Mouse (Mus musculus) embryonic facial prominence, embryonic 13.5 days (tissue): ENCODE measurements at regions not wholly inside any gene's neighbourhood (a gene's known extent, or its start where the extent isn't known, plus 50 kb on each side); places are given as distances from the start of the nearest gene placed in this dataset.

Source experiments
- ATAC-seq: fragments of 200-750 bp; cut with Nextera tagmentation; 2 replicates; pipeline ENCODE4 v1.8.0; 2017; ENCODE audit warnings: low read depth; ENCODE audit not compliant: insufficient number of reproducible peaks, insufficient read depth, low FRiP score, low TSS enrichment
- H3K27ac ChIP-seq: fragments of 300-500 bp; sonication (generic); 2 replicates; pipeline ENCODE4 v1.5.1; 2015; ENCODE audit warnings: moderate library complexity, mild to moderate bottlenecking, inconsistent platforms
- H3K27me3 ChIP-seq: fragments of 300-500 bp; sonication (generic); 2 replicates; pipeline ENCODE4 v1.6.1; 2015; ENCODE audit warnings: mild to moderate bottlenecking, inconsistent platforms
- H3K36me3 ChIP-seq: fragments of 300-500 bp; sonication (generic); 2 replicates; pipeline ENCODE4 v1.6.1; 2015; ENCODE audit warnings: mild to moderate bottlenecking, inconsistent platforms
- H3K4me1 ChIP-seq: fragments of 300-500 bp; sonication (generic); 2 replicates; pipeline ENCODE4 v1.6.1; 2015; ENCODE audit warnings: inconsistent platforms
- H3K4me2 ChIP-seq: fragments of 300-500 bp; sonication (generic); 2 replicates; pipeline ENCODE4 v1.6.1; 2015; ENCODE audit warnings: moderate library complexity, mild to moderate bottlenecking, inconsistent platforms
- H3K4me3 ChIP-seq: fragments of 300-500 bp; sonication (generic); 2 replicates; pipeline ENCODE4 v1.5.1; 2015; ENCODE audit warnings: mild to moderate bottlenecking, inconsistent platforms
- H3K9ac ChIP-seq: fragments of 300-500 bp; sonication (generic); 2 replicates; pipeline ENCODE4 v1.6.1; 2015; ENCODE audit warnings: mild to moderate bottlenecking, inconsistent platforms
- H3K9me3 ChIP-seq: fragments of 300-500 bp; sonication (generic); 2 replicates; pipeline ENCODE4 v1.6.1; 2016; ENCODE audit warnings: inconsistent platforms
- WGBS: fragments of 180-500 bp; shearing (Covaris S2); methylation state at CpG from one replicate; pipeline ENCODE4 v1.1.7; 2015; ENCODE audit warnings: mixed read lengths; 5-methylcytosine and 5-hydroxymethylcytosine counted together

DNA sequence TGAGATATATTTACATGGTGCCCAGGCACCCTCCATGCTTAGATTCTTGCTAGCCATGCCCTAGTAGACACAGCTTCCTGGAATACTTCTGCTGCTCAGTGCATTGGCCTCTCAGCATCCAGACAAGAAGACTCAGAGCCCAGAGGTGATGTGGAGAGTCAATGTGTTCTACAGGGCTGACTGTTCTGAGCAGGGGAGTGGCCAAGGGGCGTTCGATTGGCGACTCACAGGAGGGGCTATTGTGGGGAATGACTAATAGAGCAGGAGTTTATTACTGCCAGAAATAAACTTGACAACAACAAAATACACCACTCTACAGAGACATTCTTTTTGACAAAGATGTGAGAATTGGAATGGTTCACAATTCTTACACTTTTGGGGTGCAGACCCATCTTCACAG lies 156.3 kb downstream of the Mtx2 start:
- Histone ChIP-seq H3K4me1 (no peaks in the 10 kb centered on the region), H3K4me3 (no peak overlapping the region), H3K9me3 (no peaks in the 10 kb centered on the region), H3K4me2 (no peak overlapping the region), H3K9ac (no peak overlapping the region), H3K27me3 (no peaks in the 10 kb centered on the region), H3K36me3 (no peaks in the 10 kb centered on the region), H3K27ac (no peak overlapping the region)
- no peak for ATAC-seq
- WGBS: 83% methylated on average over 3 of the region's 3 CpGs

DNA sequence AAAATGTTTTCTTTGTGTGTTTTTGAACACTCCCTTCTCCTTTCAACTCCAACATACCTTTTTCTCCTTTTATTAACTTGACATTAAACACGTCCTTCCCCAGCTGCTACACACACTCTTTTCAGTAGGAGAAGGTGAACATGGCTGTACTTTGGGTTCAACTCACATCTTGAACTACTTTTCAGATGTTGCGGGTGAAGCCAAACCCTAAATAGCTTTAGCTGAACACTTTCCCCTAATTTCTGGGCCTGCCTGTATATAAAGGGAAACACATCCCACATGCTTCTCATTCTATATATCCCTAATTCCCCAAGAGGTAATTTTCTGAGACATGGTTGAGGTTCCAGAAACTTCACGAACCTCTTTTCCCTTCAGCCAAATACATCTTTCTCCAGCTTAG lies 168.2 kb downstream of the Mtx2 start:
- Histone ChIP-seq H3K4me3 (no peak overlapping the region), H3K9ac (no peak overlapping the region), H3K27me3 (peaks cover 15% of the 10 kb centered on the region), H3K4me2 (no peak overlapping the region), H3K4me1 (peaks cover 40% of the 10 kb centered on the region), H3K36me3 (no peaks in the 10 kb centered on the region), H3K27ac (no peak overlapping the region), H3K9me3 (no peaks in the 10 kb centered on the region)
- 30% methylated on average over 3 of the region's 3 CpGs for WGBS
- no peak for ATAC-seq

DNA sequence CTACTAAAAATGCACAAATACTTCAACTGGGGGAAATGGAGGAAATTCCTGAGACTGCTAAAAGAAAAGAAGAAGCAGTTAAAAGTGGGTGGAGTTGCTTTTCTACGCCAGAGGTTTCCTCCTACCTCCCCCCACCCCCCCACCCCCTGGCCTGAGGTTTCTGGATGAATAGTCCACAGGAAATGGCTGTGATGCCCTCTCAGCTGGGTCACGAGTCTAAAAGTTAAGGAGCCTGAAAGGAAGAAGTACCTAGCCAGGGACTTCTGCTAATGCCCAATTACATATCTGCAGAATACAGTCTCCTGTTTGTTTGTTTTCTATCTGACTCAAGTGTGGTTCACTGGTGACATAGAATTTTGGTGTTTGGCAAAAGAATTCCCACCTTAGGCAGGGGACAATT lies 169.4 kb downstream of the Mtx2 start:
- Histone ChIP-seq H3K9ac (no peak overlapping the region), H3K4me3 (no peak overlapping the region), H3K27ac (no peak overlapping the region), H3K36me3 (no peaks in the 10 kb centered on the region), H3K4me1 (peaks cover 47% of the 10 kb centered on the region), H3K27me3 (peaks cover 17% of the 10 kb centered on the region), H3K4me2 (no peak overlapping the region), H3K9me3 (no peaks in the 10 kb centered on the region)
- ATAC-seq: no peak
- WGBS: 29% methylated on average over 2 of the region's 2 CpGs

DNA sequence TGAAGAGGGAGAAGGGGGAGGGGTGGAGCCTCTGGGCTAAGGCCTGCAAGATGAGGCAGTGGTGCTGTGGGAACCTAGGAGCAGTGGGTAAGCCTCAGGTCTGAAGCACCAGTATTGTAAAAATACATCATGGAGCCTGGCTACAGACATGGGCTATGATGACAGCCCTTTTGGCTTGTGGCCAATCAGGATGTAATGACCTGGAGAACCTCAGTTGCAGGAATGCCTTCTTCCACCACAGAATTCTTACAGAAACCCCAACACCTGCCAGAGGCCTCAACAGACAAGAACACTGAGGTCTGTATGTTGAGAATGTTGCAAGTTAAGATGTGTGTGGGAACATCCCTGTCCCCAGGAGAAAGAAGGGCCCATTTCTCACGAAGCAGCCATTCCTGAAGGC lies 172.1 kb downstream of the Mtx2 start:
- H3K27me3 ChIP-seq: peaks cover 30% of the 10 kb centered on the region
- H3K9me3 ChIP-seq: no peaks in the 10 kb centered on the region
- peaks cover 69% of the 10 kb centered on the region for H3K4me1 ChIP-seq
- H3K9ac ChIP-seq: no peak overlapping the region
- H3K36me3 ChIP-seq: no peaks in the 10 kb centered on the region
- H3K4me2 ChIP-seq: no peak overlapping the region
- no peak overlapping the region for H3K27ac ChIP-seq
- no peak overlapping the region for H3K4me3 ChIP-seq
- WGBS: 78% methylated on average over 1 of the region's 1 CpGs
- ATAC-seq: no peak

DNA sequence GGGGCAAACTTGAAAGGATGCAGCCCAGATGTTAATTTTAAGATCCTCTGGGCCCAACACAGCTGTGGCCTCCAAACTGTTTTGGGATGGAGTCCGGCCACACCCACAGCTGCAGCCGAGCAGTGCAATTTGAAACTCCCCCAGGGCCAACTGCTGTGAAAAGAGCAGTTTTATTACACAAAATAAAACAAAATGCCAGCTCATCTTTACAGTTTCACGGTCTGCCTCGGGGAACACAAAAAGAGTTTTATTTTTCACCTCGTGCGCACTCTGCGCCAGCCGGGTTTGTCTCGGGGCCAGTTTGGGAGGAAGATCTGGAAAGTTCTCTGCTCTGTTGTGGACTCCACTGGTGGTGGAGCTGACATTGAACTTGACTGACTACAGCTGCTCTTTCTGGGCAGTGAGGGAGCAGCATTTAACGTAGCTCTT lies 174.8 kb downstream of the Mtx2 start:
- peaks cover 46% of the 10 kb centered on the region for H3K4me1 ChIP-seq
- H3K4me2 ChIP-seq: peak overlapping the region; percentile 39
- WGBS: 7% methylated on average over 10 of the region's 10 CpGs
- H3K9ac ChIP-seq: no peak overlapping the region
- no peaks in the 10 kb centered on the region for H3K36me3 ChIP-seq
- ATAC-seq: peak; percentile 44; the same call in 1 of the 2 replicates
- no peak overlapping the region for H3K4me3 ChIP-seq
- H3K9me3 ChIP-seq: no peaks in the 10 kb centered on the region
- peak overlapping the region; percentile 58; the same call in 1 of the 2 replicates for H3K27ac ChIP-seq
- H3K27me3 ChIP-seq: peaks cover 30% of the 10 kb centered on the region

DNA sequence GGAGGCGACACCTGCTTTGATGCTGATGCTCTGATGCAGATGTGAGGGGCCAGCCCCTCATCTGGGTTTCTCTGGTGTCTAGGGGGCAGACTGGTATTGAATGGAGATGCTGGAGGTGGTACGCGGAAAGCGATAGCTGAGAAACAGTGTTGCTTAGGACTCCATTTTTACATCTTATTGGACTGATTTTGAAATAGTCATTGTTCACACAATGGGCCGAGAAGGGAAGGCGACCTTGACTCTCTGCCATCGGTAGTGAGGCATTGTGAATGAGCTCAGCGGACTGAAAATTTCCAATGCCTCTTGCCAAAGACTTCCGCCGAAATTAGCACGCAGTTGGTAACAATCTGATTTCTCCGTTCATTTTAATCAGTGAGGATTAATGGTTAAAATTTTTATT lies 177.0 kb downstream of the Mtx2 start:
- ATAC-seq: no peak

DNA sequence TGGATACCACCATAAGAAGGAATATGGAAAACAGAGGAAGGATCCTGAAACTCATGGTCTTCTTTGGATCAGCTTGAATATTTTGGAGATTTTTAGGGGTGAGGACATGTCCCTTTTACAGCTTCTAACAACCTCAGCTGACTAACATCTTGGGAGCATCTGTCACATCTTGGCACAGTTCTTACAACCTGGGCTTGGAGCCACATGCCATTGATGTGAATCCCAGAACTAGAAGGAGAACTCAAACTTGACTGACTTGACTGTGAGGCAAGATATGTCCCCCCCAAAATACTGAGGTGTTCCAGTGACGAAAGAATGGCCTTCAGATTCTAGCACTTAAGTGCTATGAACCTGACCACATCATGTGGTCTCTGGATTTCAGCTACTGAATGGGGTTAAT lies 182.5 kb downstream of the Mtx2 start:
- WGBS: 87% methylated on average over 1 of the region's 1 CpGs
- Histone ChIP-seq H3K36me3 (no peaks in the 10 kb centered on the region), H3K4me1 (peaks cover 8% of the 10 kb centered on the region), H3K4me2 (no peak overlapping the region), H3K9me3 (no peaks in the 10 kb centered on the region), H3K27me3 (no peaks in the 10 kb centered on the region), H3K9ac (no peak overlapping the region), H3K27ac (no peak overlapping the region), H3K4me3 (no peak overlapping the region)
- ATAC-seq: no peak

More for the DNA sequence above, 177.0 kb downstream of the Mtx2 start:
- Histone ChIP-seq H3K36me3 (no peaks in the 10 kb centered on the region), H3K4me1 (peaks cover 33% of the 10 kb centered on the region), H3K9ac (no peak overlapping the region), H3K27ac (no peak overlapping the region), H3K4me2 (no peak overlapping the region), H3K27me3 (peaks cover 27% of the 10 kb centered on the region), H3K4me3 (no peak overlapping the region), H3K9me3 (no peaks in the 10 kb centered on the region)
- 81% methylated on average over 12 of the region's 12 CpGs for WGBS

DNA sequence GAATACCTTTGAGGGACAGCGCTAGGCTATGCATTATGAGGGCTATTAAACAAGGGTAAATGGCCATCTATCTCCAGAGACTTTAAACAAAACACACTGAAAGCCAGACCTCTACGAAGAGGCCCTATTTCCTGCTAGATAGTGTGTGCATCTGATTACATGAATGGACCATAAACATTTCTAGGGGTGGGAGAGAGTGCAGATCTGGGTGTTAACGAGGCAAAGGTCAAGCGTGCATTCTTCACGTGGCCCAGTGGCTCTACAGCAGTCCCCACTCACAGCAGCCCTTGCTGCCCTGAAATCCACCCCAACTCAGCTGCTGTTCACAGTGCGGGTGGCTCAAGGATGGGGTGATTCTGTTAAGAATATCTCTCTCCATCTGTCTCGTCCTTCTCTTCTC lies 185.0 kb downstream of the Mtx2 start:
- WGBS: 74% methylated on average over 7 of the region's 7 CpGs
- Histone ChIP-seq H3K36me3 (no peaks in the 10 kb centered on the region), H3K9me3 (no peaks in the 10 kb centered on the region), H3K27ac (no peak overlapping the region), H3K4me3 (no peak overlapping the region), H3K4me2 (no peak overlapping the region), H3K4me1 (peaks cover 8% of the 10 kb centered on the region), H3K9ac (no peak overlapping the region), H3K27me3 (no peaks in the 10 kb centered on the region)
- ATAC-seq: no peak

DNA sequence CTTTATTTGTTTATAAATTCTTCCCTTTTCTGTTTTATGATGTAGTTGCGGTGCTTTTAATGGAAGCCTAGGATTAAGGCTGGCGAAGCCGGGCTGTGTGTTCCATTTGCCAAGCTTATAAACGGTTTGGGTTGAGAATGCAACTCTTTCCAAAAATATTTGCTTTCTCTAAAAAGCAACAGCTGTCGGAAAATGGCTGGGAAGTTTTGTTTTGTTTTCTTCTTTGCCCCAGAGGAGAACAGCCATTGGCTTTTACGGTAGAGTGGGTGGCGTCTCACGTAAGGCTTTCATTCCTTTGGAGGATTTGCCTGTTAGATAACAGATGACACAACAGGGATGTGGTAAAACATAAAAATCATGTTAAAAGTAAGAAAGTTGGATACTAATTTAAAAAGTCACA lies 186.4 kb downstream of the Mtx2 start:
- ATAC-seq: no peak
- Histone ChIP-seq H3K9ac (no peak overlapping the region), H3K4me2 (no peak overlapping the region), H3K27ac (no peak overlapping the region), H3K4me3 (no peak overlapping the region), H3K4me1 (peaks cover 8% of the 10 kb centered on the region), H3K27me3 (no peaks in the 10 kb centered on the region), H3K36me3 (no peaks in the 10 kb centered on the region), H3K9me3 (no peaks in the 10 kb centered on the region)
- 40% methylated on average over 8 of the region's 8 CpGs for WGBS

DNA sequence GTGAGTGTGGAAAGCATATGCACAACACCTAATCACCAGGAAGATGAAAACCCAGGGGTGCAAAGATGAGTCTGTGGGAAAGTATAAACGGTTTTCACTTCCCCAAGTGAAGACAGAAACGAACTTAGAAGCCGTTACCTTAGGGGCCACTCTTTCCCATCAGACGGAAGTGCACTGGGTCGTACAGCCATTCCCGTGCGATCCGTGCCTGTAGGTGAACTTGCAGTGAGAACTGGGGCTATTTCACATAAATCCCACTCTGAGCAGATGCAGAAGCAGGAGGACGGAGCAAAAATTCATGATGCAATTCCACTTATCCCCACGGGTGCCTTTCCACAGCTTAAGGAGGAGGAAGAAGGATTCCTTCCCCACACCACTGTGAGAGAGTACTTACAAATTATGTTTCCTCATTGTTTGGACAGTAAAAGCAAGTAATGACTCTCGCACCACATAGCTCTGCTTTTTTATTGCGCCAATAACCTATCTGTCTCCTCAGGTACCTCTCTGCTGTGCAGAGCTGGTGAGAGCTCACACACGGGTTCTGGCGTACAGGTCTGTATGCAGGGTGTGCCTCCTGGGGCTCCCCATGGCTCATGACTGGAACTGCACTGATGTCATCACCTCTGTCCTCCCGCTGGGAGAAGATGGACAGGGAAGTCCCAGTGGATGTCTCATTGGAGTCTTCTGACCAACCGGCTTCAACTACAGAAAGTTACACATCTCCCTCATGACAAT lies 189.6 kb downstream of the Mtx2 start:
- H3K27ac ChIP-seq: no peak overlapping the region
- no peak overlapping the region for H3K9ac ChIP-seq
- H3K27me3 ChIP-seq: no peaks in the 10 kb centered on the region
- no peak overlapping the region for H3K4me3 ChIP-seq
- no peaks in the 10 kb centered on the region for H3K36me3 ChIP-seq
- 79% methylated on average over 16 of the region's 16 CpGs for WGBS
- ATAC-seq: no peak
- H3K9me3 ChIP-seq: no peaks in the 10 kb centered on the region
- H3K4me1 ChIP-seq: peaks cover 8% of the 10 kb centered on the region
- H3K4me2 ChIP-seq: no peak overlapping the region

DNA sequence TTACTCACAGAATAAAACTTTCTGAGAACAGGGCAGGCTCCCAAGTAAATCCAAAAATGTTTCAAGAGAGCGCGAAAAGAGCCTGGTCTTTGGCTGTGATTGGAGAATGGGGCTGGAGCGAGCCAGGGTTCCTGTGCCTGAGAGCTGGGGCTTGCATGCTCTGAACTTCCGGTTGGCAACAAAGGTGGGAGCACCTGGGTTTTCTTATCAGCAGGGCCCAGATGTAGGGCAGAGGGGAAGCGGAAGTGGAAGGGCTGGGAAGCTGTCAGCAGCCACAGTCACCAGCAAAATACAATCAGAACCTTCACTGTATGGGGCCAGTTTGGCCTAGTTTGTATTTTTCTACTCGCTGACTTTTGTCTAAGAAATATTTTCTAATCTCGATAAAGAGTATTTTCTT lies 193.9 kb downstream of the Mtx2 start:
- no peaks in the 10 kb centered on the region for H3K9me3 ChIP-seq
- H3K4me2 ChIP-seq: no peak overlapping the region
- no peak overlapping the region for H3K9ac ChIP-seq
- H3K36me3 ChIP-seq: no peaks in the 10 kb centered on the region
- H3K4me3 ChIP-seq: no peak overlapping the region
- peaks cover 9% of the 10 kb centered on the region for H3K4me1 ChIP-seq
- ATAC-seq: no peak
- 85% methylated on average over 7 of the region's 7 CpGs for WGBS
- no peak overlapping the region for H3K27ac ChIP-seq
- H3K27me3 ChIP-seq: no peaks in the 10 kb centered on the region; the same call in 1 of the 2 replicates

DNA sequence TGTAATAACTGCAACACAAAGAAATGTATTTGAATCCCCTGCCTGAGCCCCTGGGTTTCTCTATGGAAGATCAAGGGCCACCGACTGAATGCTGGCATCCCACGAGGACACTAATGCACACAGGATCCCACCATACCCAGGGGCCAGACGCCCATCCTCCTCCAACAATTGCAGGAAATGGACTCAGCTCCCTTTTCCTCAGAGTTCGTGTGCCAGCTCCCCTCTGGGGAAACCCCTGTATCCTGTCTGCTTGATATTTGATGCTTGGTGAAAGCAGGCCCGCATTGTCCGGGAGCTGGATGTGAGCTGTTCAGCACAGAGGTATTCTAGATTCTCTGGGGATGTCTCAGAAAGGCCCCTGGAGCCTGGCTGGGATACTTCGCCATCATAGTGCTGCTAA lies 196.0 kb downstream of the Mtx2 start:
- Histone ChIP-seq H3K4me1 (peaks cover 9% of the 10 kb centered on the region), H3K9ac (no peak overlapping the region), H3K36me3 (no peaks in the 10 kb centered on the region), H3K27ac (no peak overlapping the region), H3K27me3 (no peaks in the 10 kb centered on the region; the same call in 1 of the 2 replicates), H3K4me3 (no peak overlapping the region), H3K4me2 (no peak overlapping the region), H3K9me3 (no peaks in the 10 kb centered on the region)
- ATAC-seq: no peak
- 30% methylated on average over 7 of the region's 7 CpGs for WGBS
